Mouse (Mus musculus) kidney, postnatal 0 days (tissue): Measurements from ENCODE around the gene Mrc2. TPM values are rescaled to one million over a fixed set of nuclear protein-coding genes. Genes with fewer than 3 reads are reported as not detected.

ENCODE experiments used
- ATAC-seq: fragments of 200-750 bp; cut with Nextera tagmentation; replicated peaks from 2 replicates; pipeline ENCODE4 v1.8.0; 2017; ENCODE audit warnings: low read depth, moderate number of reproducible peaks, moderate TSS enrichment, moderate library complexity; ENCODE audit not compliant: low FRiP score
- DNase-seq: peaks from one replicate; pipeline ENCODE4 v3.0.0-alpha.2; 2016; ENCODE audit warnings: low spot score
- H3K27ac ChIP-seq: fragments of 300-500 bp; sonication (generic); 2 replicates; pipeline ENCODE4 v1.5.1; 2014; ENCODE audit warnings: mild to moderate bottlenecking
- H3K27me3 ChIP-seq: fragments of 300-500 bp; sonication (generic); 2 replicates; pipeline ENCODE4 v1.6.1; 2014; ENCODE audit warnings: low read length, mixed read lengths; ENCODE audit not compliant: insufficient read depth
- H3K36me3 ChIP-seq: fragments of 300-500 bp; sonication (generic); 2 replicates; pipeline ENCODE4 v1.6.1; 2014; ENCODE audit warnings: low read length, mixed read lengths; ENCODE audit not compliant: insufficient read depth
- H3K4me1 ChIP-seq: fragments of 300-500 bp; sonication (generic); replicated peaks from 2 replicates; pipeline ENCODE4 v1.6.1; 2014; ENCODE audit warnings: antibody characterized with exemption, low read length, mixed read lengths; ENCODE audit not compliant: insufficient read depth
- H3K4me2 ChIP-seq: fragments of 300-500 bp; sonication (generic); 2 replicates; pipeline ENCODE4 v1.6.1; 2014; ENCODE audit warnings: mild to moderate bottlenecking, low read length, moderate library complexity, mixed read lengths
- H3K4me3 ChIP-seq: fragments of 300-500 bp; sonication (generic); replicated peaks from 2 replicates; pipeline ENCODE4 v1.5.1; 2014; ENCODE audit warnings: low read depth, low read length
- H3K9ac ChIP-seq: fragments of 300-500 bp; sonication (generic); 2 replicates; pipeline ENCODE4 v1.6.1; 2014; ENCODE audit warnings: low read depth, low read length
- H3K9me3 ChIP-seq: fragments of 300-500 bp; sonication (generic); replicated peaks from 2 replicates; pipeline ENCODE4 v1.6.1; 2016; ENCODE audit warnings: low read length, inconsistent platforms, mixed read lengths
- CTCF ChIP-seq: IDR thresholded peaks from 2 replicates; pipeline ENCODE4 v1.5.1; 2016; ENCODE audit warnings: antibody characterized with exemption, low read depth, mild to moderate bottlenecking, moderate library complexity
- whole genome bisulfite sequencing: fragments of 180-500 bp; shearing (Covaris S2); extraction: QIAGEN DNeasy Blood & Tissue Kit; methylation state at CpG from one replicate; pipeline ENCODE4 v1.1.7; 2014; 5-methylcytosine and 5-hydroxymethylcytosine counted together
- polyA plus RNA-seq: library from polyadenylated mRNA; unstranded; fragments of >200 nt; fragmentation: Nextera tagmentation; extraction: Ambion mirVana; gene quantifications from 2 replicates; pipeline ENCODE4 v1.2.1, GENCODE M21; 2015

The Mrc2 gene
- polyA plus RNA-seq, 1 experiment from 2014 or later = 9.5 TPM

DNA sequence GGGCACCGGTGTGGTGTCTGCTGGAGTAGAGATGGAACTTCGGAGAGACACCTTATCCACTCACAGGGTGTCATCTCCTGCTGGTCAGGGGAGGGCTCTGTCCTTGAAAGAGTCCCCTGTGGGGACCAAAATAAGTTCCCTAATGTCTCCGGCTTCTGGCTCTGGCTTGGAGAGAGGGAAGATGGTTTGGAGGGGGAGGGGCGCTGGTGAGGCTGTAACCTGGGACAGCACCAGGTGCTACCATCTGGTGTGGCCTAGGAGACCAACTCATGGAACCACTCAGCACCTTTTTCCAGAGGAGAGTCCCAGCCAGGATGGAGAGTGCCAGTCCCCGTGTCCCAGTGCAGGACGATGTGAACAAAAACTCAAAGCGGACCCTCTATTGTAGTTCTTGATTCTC lies 58.2 kb downstream of the Mrc2 start:
- WGBS = 87% methylated on average over 7 of the region's 7 CpGs
- no peaks in the 10 kb centered on the region for H3K9me3 ChIP-seq
- H3K9ac ChIP-seq = no peak overlapping the region
- H3K4me3 ChIP-seq = no peak overlapping the region
- DNase-seq (no peak), ATAC-seq (no peak)
- H3K27me3 ChIP-seq = no peaks in the 10 kb centered on the region
- TF ChIP-seq CTCF = no peak
- H3K4me2 ChIP-seq = no peak overlapping the region
- H3K36me3 ChIP-seq = 0 out of 2 replicates have a peak, but pooled peaks cover 5% of the 10 kb centered on the region
- no peak overlapping the region for H3K27ac ChIP-seq
- H3K4me1 ChIP-seq = peaks cover 12% of the 10 kb centered on the region; the same call in 1 of the 2 replicates

DNA sequence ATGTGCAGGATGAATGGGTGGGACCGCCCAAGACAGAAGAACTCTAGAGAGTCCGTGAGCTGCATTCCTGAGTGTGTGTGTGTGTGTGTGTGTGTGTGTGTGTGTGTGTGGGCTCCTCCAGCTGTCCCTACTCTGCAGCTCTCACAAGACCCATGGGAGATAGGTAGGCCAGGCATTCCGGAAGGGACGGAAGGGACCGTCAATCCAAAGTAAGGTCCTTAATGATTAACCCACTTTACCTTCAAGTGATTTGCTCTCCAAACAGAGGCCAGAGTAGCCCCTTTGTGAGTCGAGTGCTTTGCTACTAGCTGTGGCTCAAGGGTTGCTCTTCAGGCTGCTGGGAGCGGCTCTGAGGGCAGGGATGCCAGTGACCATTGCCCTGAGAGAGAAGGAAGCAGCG lies 59.7 kb downstream of the Mrc2 start:
- no peak overlapping the region for H3K4me2 ChIP-seq
- H3K9me3 ChIP-seq = no peaks in the 10 kb centered on the region
- DNase-seq (no peak), ATAC-seq (peak; percentile 53)
- WGBS = 56% methylated on average over 8 of the region's 8 CpGs
- no peak overlapping the region for H3K4me3 ChIP-seq
- no peak overlapping the region for H3K27ac ChIP-seq
- peaks cover 12% of the 10 kb centered on the region; the same call in 1 of the 2 replicates for H3K4me1 ChIP-seq
- TF ChIP-seq CTCF = no peak
- H3K9ac ChIP-seq = no peak overlapping the region
- no peaks in the 10 kb centered on the region for H3K27me3 ChIP-seq
- H3K36me3 ChIP-seq = 0 out of 2 replicates have a peak, but pooled peaks cover 5% of the 10 kb centered on the region

DNA sequence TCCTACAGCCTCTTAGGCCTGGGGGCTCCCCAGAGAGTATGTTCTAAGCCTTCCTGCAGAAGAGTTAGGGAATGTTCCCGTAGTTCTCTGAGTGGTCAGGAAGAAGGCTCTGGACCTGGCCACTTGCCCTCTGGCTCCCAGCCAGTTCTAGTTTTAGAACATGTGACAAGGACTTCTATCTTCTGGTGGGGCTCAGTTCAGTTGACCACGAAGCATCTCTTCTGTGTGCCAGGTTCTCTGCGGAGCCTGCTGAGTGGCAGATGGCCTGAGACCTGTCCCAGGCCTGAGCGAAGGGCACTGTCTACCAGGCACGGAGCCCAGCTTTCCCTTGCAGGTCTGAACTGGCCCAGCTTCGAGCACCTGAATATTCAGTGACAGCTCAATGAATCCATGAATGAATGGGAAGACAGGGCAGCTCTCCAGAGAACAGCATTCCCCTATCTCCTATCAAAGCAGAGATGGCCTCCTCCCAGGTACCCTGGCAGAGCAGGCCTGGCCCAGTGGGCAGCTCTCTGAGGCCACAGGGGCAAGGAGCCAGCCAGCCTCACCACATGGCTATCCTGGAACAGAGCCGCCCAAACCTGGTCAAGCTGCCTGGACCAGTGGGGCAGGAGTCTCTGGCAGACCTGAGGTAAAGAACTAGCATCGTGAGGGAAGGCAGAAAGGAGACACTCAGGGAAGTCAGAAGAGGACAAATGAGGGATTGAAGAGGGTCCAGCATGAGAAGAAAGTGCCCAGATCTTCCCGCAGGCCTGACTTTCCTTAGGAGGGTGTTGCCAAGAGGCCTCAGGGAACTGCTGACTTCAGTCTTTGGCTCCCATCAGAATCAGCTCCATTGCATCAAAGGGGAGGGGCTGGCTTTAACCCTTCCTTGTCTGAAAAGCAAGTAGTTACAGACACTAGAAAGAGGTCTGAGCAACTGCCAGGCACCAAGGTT lies 60.8 kb downstream of the Mrc2 start:
- H3K4me2 ChIP-seq = no peak overlapping the region
- no peak for TF ChIP-seq CTCF

DNA sequence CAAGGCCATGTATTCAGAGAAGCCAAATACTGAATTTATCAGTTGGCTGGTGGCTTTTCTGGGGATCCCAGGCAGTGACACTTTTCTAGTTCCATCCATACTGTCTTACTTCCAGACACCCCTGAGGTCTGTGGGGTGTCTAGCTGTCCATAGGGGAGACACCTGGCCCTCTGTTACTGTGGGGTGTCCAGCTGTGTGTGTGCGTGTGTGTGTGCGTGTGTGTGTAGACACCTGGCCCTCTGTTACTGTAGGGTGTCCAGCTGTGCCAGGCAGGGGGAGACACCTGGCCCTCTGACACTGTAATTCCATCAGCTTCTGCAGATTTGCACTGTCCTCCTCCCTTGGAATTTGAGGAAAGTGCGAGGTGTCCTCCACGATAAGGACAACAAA lies 61.4 kb downstream of the Mrc2 start:
- Histone ChIP-seq H3K27ac (no peak overlapping the region), H3K36me3 (0 out of 2 replicates have a peak, but pooled peaks cover 5% of the 10 kb centered on the region), H3K9me3 (no peaks in the 10 kb centered on the region), H3K4me1 (peaks cover 12% of the 10 kb centered on the region; the same call in 1 of the 2 replicates), H3K9ac (no peak overlapping the region), H3K4me3 (no peak overlapping the region), H3K27me3 (no peaks in the 10 kb centered on the region), H3K4me2 (no peak overlapping the region)
- DNase-seq (no peak), ATAC-seq (no peak)
- no peak for TF ChIP-seq CTCF
- WGBS = 81% methylated on average over 4 of the region's 4 CpGs

More for the DNA sequence above, 60.8 kb downstream of the Mrc2 start:
- H3K27ac ChIP-seq = no peak overlapping the region
- H3K4me1 ChIP-seq = peaks cover 12% of the 10 kb centered on the region; the same call in 1 of the 2 replicates
- H3K9me3 ChIP-seq = no peaks in the 10 kb centered on the region
- 0 out of 2 replicates have a peak, but pooled peaks cover 5% of the 10 kb centered on the region for H3K36me3 ChIP-seq
- WGBS = 40% methylated on average over 9 of the region's 9 CpGs
- peak overlapping the region; percentile 13; the same call in 1 of the 2 replicates for H3K9ac ChIP-seq
- DNase-seq (peak; percentile 70), ATAC-seq (peak; percentile 33; the same call in 1 of the 2 replicates)
- H3K4me3 ChIP-seq = no peak overlapping the region
- no peaks in the 10 kb centered on the region for H3K27me3 ChIP-seq

DNA sequence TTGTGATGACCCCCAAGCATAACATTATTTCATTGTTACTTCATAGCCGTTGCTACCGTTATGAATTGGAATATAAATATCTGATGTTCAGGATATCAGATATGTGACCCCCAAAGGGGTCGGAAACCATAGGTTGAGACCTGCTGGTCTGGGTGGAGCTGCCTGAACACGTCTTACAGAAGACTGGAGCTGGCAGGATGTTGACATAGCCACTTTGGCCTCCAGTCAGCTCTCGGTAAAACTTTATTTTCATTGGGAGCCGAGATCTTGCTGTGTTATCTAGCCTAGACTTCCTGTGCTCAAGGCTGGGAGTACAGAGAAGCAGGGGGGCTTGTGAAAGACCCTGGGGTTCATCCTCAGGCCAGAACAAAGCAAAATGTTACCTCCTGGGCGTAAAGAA lies 63.9 kb downstream of the Mrc2 start:
- peaks cover 12% of the 10 kb centered on the region; the same call in 1 of the 2 replicates for H3K4me1 ChIP-seq
- no peak for ATAC-seq
- no peak overlapping the region for H3K4me3 ChIP-seq
- no peaks in the 10 kb centered on the region for H3K27me3 ChIP-seq
- 42% methylated on average over 7 of the region's 7 CpGs for WGBS
- H3K9ac ChIP-seq = no peak overlapping the region
- TF ChIP-seq CTCF = no peak
- no peak for DNase-seq
- no peak overlapping the region for H3K27ac ChIP-seq
- H3K4me2 ChIP-seq = no peak overlapping the region
- H3K9me3 ChIP-seq = no peaks in the 10 kb centered on the region
- H3K36me3 ChIP-seq = no peaks in the 10 kb centered on the region

DNA sequence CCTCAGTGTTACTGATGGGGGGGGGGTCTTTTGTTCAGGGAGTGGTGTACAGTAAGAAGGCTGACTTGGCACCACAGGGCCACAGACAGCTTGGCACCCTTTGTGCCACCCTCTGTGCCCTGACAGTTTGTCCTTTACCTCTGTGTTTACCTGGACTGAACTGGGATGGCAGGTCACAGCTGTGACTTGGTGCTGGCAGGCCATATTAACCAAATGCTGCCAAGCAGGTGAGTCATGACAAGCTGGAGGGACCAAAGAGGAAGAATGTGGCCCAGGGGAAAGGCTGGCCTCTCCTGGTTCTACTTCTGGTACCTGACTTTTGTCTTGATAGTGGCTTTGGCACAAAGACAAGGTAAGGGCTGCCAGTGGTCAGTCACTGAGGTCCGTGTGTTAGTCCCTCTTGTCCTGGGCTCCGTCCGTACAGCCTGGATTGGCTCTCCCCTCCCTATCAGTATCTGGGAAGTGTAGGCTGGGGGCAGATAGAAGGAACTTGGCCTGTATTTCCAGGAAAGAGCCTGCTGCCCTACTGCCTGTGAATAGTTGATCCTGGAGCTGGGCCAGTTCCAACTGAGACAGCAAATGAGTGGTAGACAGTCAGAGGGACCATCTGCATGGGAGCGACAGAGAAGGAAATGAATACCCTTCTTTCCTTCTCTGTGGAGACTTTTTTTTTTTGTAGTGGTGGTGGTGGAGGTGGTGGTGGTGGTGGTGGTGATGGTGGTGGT lies 69.8 kb downstream of the Mrc2 start:
- ATAC-seq = no peak
- Histone ChIP-seq H3K4me2 (no peak overlapping the region), H3K36me3 (no peaks in the 10 kb centered on the region), H3K4me3 (no peak overlapping the region), H3K4me1 (peaks cover 12% of the 10 kb centered on the region; the same call in 1 of the 2 replicates), H3K27ac (no peak overlapping the region), H3K27me3 (no peaks in the 10 kb centered on the region), H3K9ac (no peak overlapping the region), H3K9me3 (no peaks in the 10 kb centered on the region)
- no peak for TF ChIP-seq CTCF
- no peak for DNase-seq
- 87% methylated on average over 4 of the region's 4 CpGs for WGBS
